Mouse (Mus musculus): ENCODE measurements around the gene 4930507D05Rik.
A peak's percentile ranks its signal among the peaks of the same experiment; 100 is the strongest.
"Not testable (repeated sequence)": the region's sequence is repeated elsewhere in the genome, so short reads cannot be mapped to it uniquely, and the experiment has no call there.

The 4930507D05Rik gene

GRCm38 (mm10) chr10:62449364-62450279 is at the start of gene 4930507D05Rik, which contains the start of gene Supv3l1:
TSS of gene 4930507D05Rik (plus strand) at chr10:62449489.
TSS of gene Supv3l1 (minus strand) at chr10:62449738.
- DNase-seq (ENCODE audit: low spot score in 2 of 2), result peak; percentile 91 to 95

- no peak for DNase-seq (ENCODE audit: low spot score in 2 of 2)
Observed at GRCm38 (mm10) chr10:62401641-62402111, 47.6 kb upstream of the 4930507D05Rik start.

- DNase-seq (ENCODE audit: low spot score in 2 of 2), result no peak
Observed at GRCm38 (mm10) chr10:62404901-62405300, 44.4 kb upstream of the 4930507D05Rik start.

GRCm38 (mm10) chr10:62410943-62411342 is 38.3 kb upstream of the 4930507D05Rik start:
- peak; percentile 75 to 80 for DNase-seq (ENCODE audit: low spot score in 2 of 2)

GRCm38 (mm10) chr10:62411431-62412410 is 37.6 kb upstream of the 4930507D05Rik start:
- peak; percentile 26 to 28 for DNase-seq (ENCODE audit: low spot score in 2 of 2)

GRCm38 (mm10) chr10:62412906-62413605 is 36.2 kb upstream of the 4930507D05Rik start:
- DNase-seq (ENCODE audit: low spot score in 2 of 2), result peak in 1 of 2 experiments; percentile 10

GRCm38 (mm10) chr10:62413606-62413982 is 35.7 kb upstream of the 4930507D05Rik start:
- no peak for DNase-seq (ENCODE audit: low spot score in 2 of 2)

- no peak for DNase-seq (ENCODE audit: low spot score in 2 of 2)
Observed at GRCm38 (mm10) chr10:62418831-62419356, 30.4 kb upstream of the 4930507D05Rik start.

GRCm38 (mm10) chr10:62419422-62419821 is 29.9 kb upstream of the 4930507D05Rik start:
- DNase-seq (ENCODE audit: low spot score in 2 of 2), result no peak

GRCm38 (mm10) chr10:62420399-62420798 is 28.9 kb upstream of the 4930507D05Rik start:
- no peak for DNase-seq (ENCODE audit: low spot score in 2 of 2)

- DNase-seq (ENCODE audit: low spot score in 2 of 2), result no peak
Observed at GRCm38 (mm10) chr10:62421127-62421526, 28.2 kb upstream of the 4930507D05Rik start.

- no peak for DNase-seq (ENCODE audit: low spot score in 2 of 2)
Observed at GRCm38 (mm10) chr10:62422255-62422654, 27.0 kb upstream of the 4930507D05Rik start, which contains the start of gene Hkdc1. TSS of gene Hkdc1 (minus strand) at chr10:62422491.

GRCm38 (mm10) chr10:62425081-62425871 is 24.0 kb upstream of the 4930507D05Rik start:
- no peak for DNase-seq (ENCODE audit: low spot score in 2 of 2)

- no peak for DNase-seq (ENCODE audit: low spot score in 2 of 2)
Observed at GRCm38 (mm10) chr10:62430427-62430826, 18.9 kb upstream of the 4930507D05Rik start.

GRCm38 (mm10) chr10:62450280-62450640 is 971 bp downstream of the 4930507D05Rik start:
- no peak for DNase-seq (ENCODE audit: low spot score in 2 of 2)

- not testable (repeated sequence) for DNase-seq (ENCODE audit: low spot score in 2 of 2)
Observed at GRCm38 (mm10) chr10:62452001-62452400, 2.7 kb downstream of the 4930507D05Rik start.

- DNase-seq (ENCODE audit: low spot score in 2 of 2), result no peak
Observed at GRCm38 (mm10) chr10:62461321-62461720, 12.0 kb downstream of the 4930507D05Rik start.

GRCm38 (mm10) chr10:62469736-62470135 is 20.4 kb downstream of the 4930507D05Rik start:
- no peak for DNase-seq (ENCODE audit: low spot score in 2 of 2)

GRCm38 (mm10) chr10:62471105-62471504 is 21.8 kb downstream of the 4930507D05Rik start:
- no peak for DNase-seq (ENCODE audit: low spot score in 2 of 2)

- DNase-seq (ENCODE audit: low spot score in 2 of 2), result no peak
Observed at GRCm38 (mm10) chr10:62474944-62475343, 25.7 kb downstream of the 4930507D05Rik start.
